Mouse (Mus musculus) heart, embryonic 15.5 days (tissue): ENCODE data around the gene Hsd17b12. TPM values are rescaled to one million over a fixed set of nuclear protein-coding genes. Genes with fewer than 3 reads are reported as not detected.

ENCODE experiments used
- ATAC-seq: fragments of 200-750 bp; cut with Nextera tagmentation; replicated peaks from 2 replicates; pipeline ENCODE4 v1.8.0; 2017; ENCODE audit warnings: low read depth, moderate TSS enrichment; ENCODE audit not compliant: insufficient number of reproducible peaks, insufficient read depth, low FRiP score
- H3K27ac ChIP-seq: fragments of 300-500 bp; sonication (generic); 2 replicates; pipeline ENCODE4 v1.5.1; 2015; ENCODE audit warnings: mild to moderate bottlenecking, inconsistent platforms
- H3K27me3 ChIP-seq: fragments of 300-500 bp; sonication (generic); 2 replicates; pipeline ENCODE4 v1.6.1; 2015; ENCODE audit warnings: inconsistent platforms
- H3K36me3 ChIP-seq: fragments of 300-500 bp; sonication (generic); 2 replicates; pipeline ENCODE4 v1.6.1; 2015; ENCODE audit warnings: mild to moderate bottlenecking, inconsistent platforms
- H3K4me1 ChIP-seq: fragments of 300-500 bp; sonication (generic); replicated peaks from 2 replicates; pipeline ENCODE4 v1.6.1; 2015; ENCODE audit warnings: inconsistent platforms
- H3K4me2 ChIP-seq: fragments of 300-500 bp; sonication (generic); 2 replicates; pipeline ENCODE4 v1.6.1; 2015; ENCODE audit warnings: inconsistent platforms, mild to moderate bottlenecking, moderate library complexity
- H3K4me3 ChIP-seq: fragments of 300-500 bp; sonication (generic); 2 replicates; pipeline ENCODE4 v1.5.1; 2015; ENCODE audit warnings: mild to moderate bottlenecking, inconsistent platforms
- H3K9ac ChIP-seq: fragments of 300-500 bp; sonication (generic); 2 replicates; pipeline ENCODE4 v1.6.1; 2015; ENCODE audit warnings: mild to moderate bottlenecking, inconsistent platforms
- H3K9me3 ChIP-seq: fragments of 300-500 bp; sonication (generic); replicated peaks from 2 replicates; pipeline ENCODE4 v1.6.1; 2016; ENCODE audit warnings: inconsistent platforms
- WGBS: fragments of 180-500 bp; shearing (Covaris S2); methylation state at CpG from one replicate; pipeline ENCODE4 v1.1.7; 2015; ENCODE audit warnings: mixed read lengths; 5-methylcytosine and 5-hydroxymethylcytosine counted together
- microRNA-seq: library from miRNA; unstranded; fragments of <30 nt; microRNA quantifications from one replicate; pipeline ENCODE4, GENCODE M21; 2016
- polyA plus RNA-seq: library from polyadenylated mRNA; unstranded; fragments of >200 nt; fragmentation: Nextera tagmentation; extraction: Ambion mirVana; gene quantifications from 2 replicates; pipeline ENCODE4 v1.2.1, GENCODE M21; 2015

Hsd17b12 gene
- polyA plus RNA-seq, 1 experiment from 2014 or later, result 58.7 TPM

DNA sequence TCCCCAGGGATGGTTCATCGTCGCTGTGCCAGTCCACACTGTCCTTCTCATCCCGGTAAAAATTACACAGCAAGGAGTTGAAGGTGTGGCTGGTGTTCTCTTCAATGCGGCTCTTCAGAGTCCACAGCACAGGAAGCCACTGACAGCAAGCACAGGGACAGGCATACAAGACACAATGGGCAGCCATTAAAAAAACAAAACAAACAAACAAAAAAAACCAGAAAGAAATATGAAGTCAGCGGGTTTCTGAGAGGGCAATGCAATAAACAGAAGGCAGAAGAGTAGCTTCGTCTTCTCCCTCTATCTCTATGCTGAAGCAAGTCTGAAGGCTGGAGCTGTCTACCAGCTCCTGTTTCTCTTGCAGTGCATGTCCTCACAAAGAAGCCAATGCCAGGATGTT lies 161.5 kb downstream of the Hsd17b12 start, which contains the start of gene Gm27027:
TSS of gene Gm27027 (minus strand) at position 101 of the 400 bp plus-strand sequence.
- H3K4me2 ChIP-seq, result no peak within 1 kb of the TSS
- no peak for ATAC-seq
- H3K36me3 ChIP-seq, result peaks cover 50% of the 10 kb centered on the region
- H3K9me3 ChIP-seq, result no peaks in the 10 kb centered on the region
- WGBS, result 87% methylated on average over 6 of the region's 6 CpGs
- no peak within 1 kb of the TSS for H3K4me3 ChIP-seq
- no peak within 1 kb of the TSS for H3K9ac ChIP-seq
- H3K27ac ChIP-seq, result no peak within 1 kb of the TSS
- peaks cover 19% of the 10 kb centered on the region for H3K4me1 ChIP-seq
- H3K27me3 ChIP-seq, result no peaks in the 10 kb centered on the region

DNA sequence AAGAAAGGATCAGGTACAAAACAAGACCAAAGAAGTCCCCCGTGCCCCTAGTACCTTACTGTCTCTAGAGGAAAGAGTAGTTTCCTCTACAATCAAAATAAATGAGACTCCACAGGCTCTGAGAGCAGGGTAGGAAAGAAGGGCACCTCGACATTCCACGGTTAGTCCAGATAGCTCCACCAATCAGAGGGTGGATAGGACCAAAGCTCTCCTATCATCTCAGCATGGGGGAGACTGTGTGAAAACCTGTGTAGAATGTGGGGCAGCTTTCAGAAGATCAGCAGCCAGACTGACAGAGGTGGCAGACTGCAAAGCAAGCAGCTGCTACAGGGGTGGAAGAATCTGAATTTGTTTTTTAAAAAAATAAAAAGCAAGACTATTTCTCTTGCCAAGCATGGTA lies 165.0 kb downstream of the Hsd17b12 start:
- Histone ChIP-seq H3K4me1 (peaks cover 20% of the 10 kb centered on the region), H3K27ac (peak overlapping the region; percentile 35), H3K36me3 (peaks cover 33% of the 10 kb centered on the region), H3K4me2 (no peak overlapping the region), H3K27me3 (no peaks in the 10 kb centered on the region), H3K4me3 (no peak overlapping the region), H3K9me3 (no peaks in the 10 kb centered on the region), H3K9ac (no peak overlapping the region)
- WGBS, result 38% methylated on average over 3 of the region's 3 CpGs
- ATAC-seq, result no peak

DNA sequence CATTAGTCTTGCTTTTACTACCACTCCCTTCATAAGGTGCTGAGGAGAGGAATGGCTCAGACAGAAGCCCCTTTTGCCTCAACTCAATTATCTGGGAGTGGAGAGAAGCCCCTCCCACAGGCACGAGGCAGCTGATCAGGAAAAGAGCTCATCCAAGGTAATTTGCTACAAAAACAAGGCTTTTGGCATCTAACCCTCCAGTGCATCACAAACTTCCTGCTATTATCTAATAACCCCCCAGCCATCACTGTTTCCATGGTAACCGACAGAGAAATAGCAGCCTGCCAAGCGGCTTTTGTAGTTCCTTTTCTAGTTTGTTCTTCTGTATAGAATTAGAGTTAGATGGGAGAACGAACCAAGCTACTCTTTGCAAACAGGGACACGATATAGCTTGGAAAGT lies 165.5 kb downstream of the Hsd17b12 start:
- H3K9ac ChIP-seq, result no peak overlapping the region
- H3K4me1 ChIP-seq, result peaks cover 20% of the 10 kb centered on the region
- H3K4me2 ChIP-seq, result no peak overlapping the region
- H3K27me3 ChIP-seq, result no peaks in the 10 kb centered on the region
- peaks cover 35% of the 10 kb centered on the region for H3K36me3 ChIP-seq
- ATAC-seq, result no peak; the same call in 1 of the 2 replicates
- WGBS, result 50% methylated on average over 5 of the region's 5 CpGs
- H3K27ac ChIP-seq, result peak overlapping the region; percentile 53
- no peak overlapping the region for H3K4me3 ChIP-seq
- H3K9me3 ChIP-seq, result no peaks in the 10 kb centered on the region

DNA sequence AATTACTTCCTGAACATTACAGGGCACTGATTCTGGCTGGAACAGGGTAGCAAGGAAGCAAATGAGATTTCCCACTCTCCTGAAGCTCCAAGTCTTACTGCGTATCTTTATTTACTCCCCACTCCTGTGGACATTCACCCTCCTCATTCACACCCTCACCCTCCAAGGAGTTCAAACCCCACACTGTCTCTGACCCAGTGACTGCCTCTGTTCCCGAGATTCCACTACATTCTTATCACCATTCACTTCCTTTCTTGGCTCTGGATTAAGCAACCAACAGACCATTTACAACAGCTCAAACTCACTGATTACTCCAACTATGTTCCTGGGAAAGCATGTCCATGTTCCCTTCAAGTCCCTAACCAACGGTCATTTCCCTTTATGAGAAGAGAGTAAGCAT lies 166.4 kb downstream of the Hsd17b12 start:
- H3K4me2 ChIP-seq, result no peak overlapping the region
- WGBS, result 53% methylated on average over 3 of the region's 3 CpGs
- no peak overlapping the region for H3K9ac ChIP-seq
- peaks cover 33% of the 10 kb centered on the region for H3K36me3 ChIP-seq
- H3K27me3 ChIP-seq, result no peaks in the 10 kb centered on the region
- H3K4me3 ChIP-seq, result no peak overlapping the region
- peaks cover 20% of the 10 kb centered on the region for H3K4me1 ChIP-seq
- H3K9me3 ChIP-seq, result no peaks in the 10 kb centered on the region
- ATAC-seq, result no peak
- H3K27ac ChIP-seq, result peak overlapping the region; percentile 53

DNA sequence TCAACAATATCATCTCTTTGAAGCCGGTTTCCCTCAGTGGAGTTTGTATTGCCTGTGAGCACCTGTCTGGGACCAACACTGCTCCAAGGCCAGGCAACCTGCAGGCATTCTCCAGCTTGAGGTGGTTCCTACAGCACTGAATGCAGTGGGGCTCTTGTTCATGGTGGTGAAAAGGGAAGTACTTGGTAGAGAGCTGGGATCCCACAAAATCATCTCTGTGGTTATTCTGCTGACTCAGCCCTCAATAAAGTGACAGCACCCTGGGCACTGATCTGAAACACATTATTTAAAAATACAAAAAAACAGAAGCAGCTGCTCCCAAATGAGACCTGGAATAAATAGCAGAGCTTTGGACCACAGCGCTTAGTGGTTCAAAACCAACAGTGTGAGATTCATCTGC lies 169.3 kb downstream of the Hsd17b12 start:
- no peak overlapping the region for H3K9ac ChIP-seq
- no peaks in the 10 kb centered on the region for H3K9me3 ChIP-seq
- no peak for ATAC-seq
- H3K27me3 ChIP-seq, result no peaks in the 10 kb centered on the region
- H3K4me1 ChIP-seq, result peaks cover 17% of the 10 kb centered on the region
- peaks cover 16% of the 10 kb centered on the region for H3K36me3 ChIP-seq
- no peak overlapping the region for H3K4me2 ChIP-seq
- H3K27ac ChIP-seq, result no peak overlapping the region
- no peak overlapping the region for H3K4me3 ChIP-seq
- 93% methylated on average over 2 of the region's 2 CpGs for WGBS

Small RNA genes lying within 50 kb of the gene (microRNA-seq; reads per million reads assigned to microRNA genes)
- not detected for gene Gm23630

Other genes with a start within 250 kb of the Hsd17b12 start
- gene Gm13889, start 200.8 kb downstream of the Hsd17b12 start, polyA plus RNA-seq, result 7.6 and 9.4 TPM in 2 replicates
- not detected in 2 replicates for gene Gm27027, start 161.6 kb downstream of the Hsd17b12 start, polyA plus RNA-seq
- gene Alkbh3, start 147.2 kb downstream of the Hsd17b12 start, polyA plus RNA-seq, result 59.2 and 64.7 TPM in 2 replicates
- gene Ttc17, start 248.7 kb upstream of the Hsd17b12 start, polyA plus RNA-seq, result 14.6 and 16.0 TPM in 2 replicates